Mouse (Mus musculus) heart, embryonic 11.5 days (tissue): Measurements from ENCODE around the gene Abca7. TPM values are rescaled to one million over a fixed set of nuclear protein-coding genes. Genes with fewer than 3 reads are reported as not detected.
A peak's percentile ranks its signal among the peaks of the same experiment; 100 is the strongest.
"Not testable (repeated sequence)": the region's sequence is repeated elsewhere in the genome, so short reads cannot be mapped to it uniquely, and the experiment has no call there.

Experiments used
- ATAC-seq: fragments of 200-750 bp; cut with Nextera tagmentation; replicated peaks from 2 replicates; pipeline ENCODE4 v1.8.0; 2017; ENCODE audit warnings: moderate library complexity; ENCODE audit not compliant: insufficient number of reproducible peaks, low FRiP score, low TSS enrichment
- H3K27ac ChIP-seq: fragments of 300-500 bp; sonication (generic); 2 replicates; pipeline ENCODE4 v1.5.1; 2014; ENCODE audit warnings: mild to moderate bottlenecking, low read depth, low read length
- H3K27me3 ChIP-seq: fragments of 300-500 bp; sonication (generic); 2 replicates; pipeline ENCODE4 v1.6.1; 2014; ENCODE audit warnings: mild to moderate bottlenecking, low read length, mixed read lengths; ENCODE audit not compliant: control insufficient read depth, insufficient read depth
- H3K36me3 ChIP-seq: fragments of 300-500 bp; sonication (generic); 2 replicates; pipeline ENCODE4 v1.6.1; 2014; ENCODE audit warnings: mild to moderate bottlenecking, low read length, moderate library complexity, mixed read lengths; ENCODE audit not compliant: control insufficient read depth, insufficient read depth
- H3K4me1 ChIP-seq: fragments of 300-500 bp; sonication (generic); 2 replicates; pipeline ENCODE4 v1.6.1; 2014; ENCODE audit warnings: low read length; ENCODE audit not compliant: control insufficient read depth, insufficient read depth
- H3K4me2 ChIP-seq: fragments of 300-500 bp; sonication (generic); 2 replicates; pipeline ENCODE4 v1.6.1; 2014; ENCODE audit warnings: mild to moderate bottlenecking, moderate library complexity
- H3K4me3 ChIP-seq: fragments of 300-500 bp; sonication (generic); 2 replicates; pipeline ENCODE4 v1.5.1; 2014; ENCODE audit warnings: low read depth, low read length
- H3K9ac ChIP-seq: fragments of 300-500 bp; sonication (generic); 2 replicates; pipeline ENCODE4 v1.6.1; 2014; ENCODE audit warnings: mild to moderate bottlenecking, low read depth, low read length, moderate library complexity
- H3K9me3 ChIP-seq: fragments of 300-500 bp; sonication (generic); replicated peaks from 2 replicates; pipeline ENCODE4 v1.6.1; 2016; ENCODE audit warnings: low read length; ENCODE audit not compliant: control insufficient read depth
- WGBS: fragments of 180-500 bp; shearing (Covaris S2); extraction: QIAGEN DNeasy Blood & Tissue Kit; methylation state at CpG from one replicate; pipeline ENCODE4 v1.1.7; 2014; ENCODE audit not compliant: insufficient replicate concordance; 5-methylcytosine and 5-hydroxymethylcytosine counted together
- polyA plus RNA-seq: library from polyadenylated mRNA; unstranded; fragments of >200 nt; fragmentation: Nextera tagmentation; extraction: Ambion mirVana; gene quantifications from 2 replicates; pipeline ENCODE4 v1.2.1, GENCODE M21; 2014

The Abca7 gene
- polyA plus RNA-seq, 1 experiment from 2014 or later: 2.1 TPM

- peaks cover 32% of the 10 kb centered on the region for H3K4me1 ChIP-seq
- H3K9ac ChIP-seq: no peak overlapping the region
- peaks cover 20% of the 10 kb centered on the region for H3K36me3 ChIP-seq
- 9% methylated on average over 5 of the region's 5 CpGs for WGBS
- peak overlapping the region; percentile 7 for H3K4me2 ChIP-seq
- H3K4me3 ChIP-seq: no peak overlapping the region
- H3K27me3 ChIP-seq: no peaks in the 10 kb centered on the region
- no peaks in the 10 kb centered on the region for H3K9me3 ChIP-seq
- ATAC-seq: peak; percentile 67
- peak overlapping the region; percentile 51 for H3K27ac ChIP-seq
Observed at GRCm38 (mm10) chr10:80032799-80033480, 36.6 kb downstream of the Abca7 start.

GRCm38 (mm10) chr10:80033511-80034391 lies 37.5 kb downstream of the Abca7 start:
- no peak overlapping the region for H3K4me3 ChIP-seq
- peaks cover 22% of the 10 kb centered on the region for H3K36me3 ChIP-seq
- H3K27ac ChIP-seq: peak overlapping the region; percentile 51
- H3K27me3 ChIP-seq: no peaks in the 10 kb centered on the region
- H3K9ac ChIP-seq: peak overlapping the region; percentile 39; the same call in 1 of the 2 replicates
- peak overlapping the region; percentile 7 for H3K4me2 ChIP-seq
- 24% methylated on average over 9 of the region's 9 CpGs for WGBS
- H3K4me1 ChIP-seq: peaks cover 41% of the 10 kb centered on the region
- ATAC-seq: no peak
- no peaks in the 10 kb centered on the region for H3K9me3 ChIP-seq

- Histone ChIP-seq H3K9me3 (no peaks in the 10 kb centered on the region), H3K9ac (peak overlapping the region; percentile 39; the same call in 1 of the 2 replicates), H3K4me2 (no peak overlapping the region), H3K4me1 (peaks cover 44% of the 10 kb centered on the region), H3K4me3 (no peak overlapping the region), H3K36me3 (peaks cover 22% of the 10 kb centered on the region), H3K27ac (peak overlapping the region; percentile 22), H3K27me3 (no peaks in the 10 kb centered on the region)
- ATAC-seq: no peak
- WGBS: 77% methylated on average over 8 of the region's 8 CpGs
Observed at GRCm38 (mm10) chr10:80035148-80035547, 38.9 kb downstream of the Abca7 start.

GRCm38 (mm10) chr10:80035686-80036085 lies 39.4 kb downstream of the Abca7 start:
- 88% methylated on average over 5 of the region's 5 CpGs for WGBS
- ATAC-seq: no peak
- Histone ChIP-seq H3K36me3 (peaks cover 22% of the 10 kb centered on the region), H3K4me3 (no peak overlapping the region), H3K9me3 (no peaks in the 10 kb centered on the region), H3K4me2 (no peak overlapping the region), H3K27ac (peak overlapping the region; percentile 22; the same call in 1 of the 2 replicates), H3K9ac (peak overlapping the region; percentile 39; the same call in 1 of the 2 replicates), H3K27me3 (no peaks in the 10 kb centered on the region), H3K4me1 (peaks cover 44% of the 10 kb centered on the region)

- H3K27me3 ChIP-seq: no peaks in the 10 kb centered on the region
- H3K4me2 ChIP-seq: no peak overlapping the region
- 88% methylated on average over 13 of the region's 13 CpGs for WGBS
- H3K36me3 ChIP-seq: peaks cover 22% of the 10 kb centered on the region
- no peak overlapping the region for H3K9ac ChIP-seq
- peaks cover 44% of the 10 kb centered on the region for H3K4me1 ChIP-seq
- H3K4me3 ChIP-seq: no peak overlapping the region
- H3K27ac ChIP-seq: no peak overlapping the region
- no peak for ATAC-seq
- H3K9me3 ChIP-seq: no peaks in the 10 kb centered on the region
Observed at GRCm38 (mm10) chr10:80036832-80037231, 40.5 kb downstream of the Abca7 start.

GRCm38 (mm10) chr10:80039559-80039979 lies 43.3 kb downstream of the Abca7 start, which contains the start of gene Polr2e:
TSS of gene Polr2e (minus strand) at chr10:80039795.
- no peaks in the 10 kb centered on the region for H3K27me3 ChIP-seq
- H3K4me3 ChIP-seq: peak within 1 kb of the TSS; percentile 90
- H3K9me3 ChIP-seq: no peaks in the 10 kb centered on the region
- H3K27ac ChIP-seq: peak within 1 kb of the TSS; percentile 50
- H3K4me1 ChIP-seq: peaks cover 20% of the 10 kb centered on the region
- under 1% methylated on average over 40 of the region's 40 CpGs for WGBS
- H3K4me2 ChIP-seq: peak within 1 kb of the TSS; percentile 89
- peak within 1 kb of the TSS; percentile 91 for H3K9ac ChIP-seq
- peaks cover 22% of the 10 kb centered on the region for H3K36me3 ChIP-seq
- ATAC-seq: peak; percentile 94

GRCm38 (mm10) chr10:80041409-80042060 lies 45.2 kb downstream of the Abca7 start:
- H3K4me3 ChIP-seq: not testable (repeated sequence)
- WGBS: 79% methylated on average over 8 of the region's 8 CpGs

GRCm38 (mm10) chr10:80044087-80044486 lies 47.8 kb downstream of the Abca7 start:
- H3K4me3 ChIP-seq: no peak overlapping the region
- H3K27me3 ChIP-seq: no peaks in the 10 kb centered on the region
- H3K36me3 ChIP-seq: no peaks in the 10 kb centered on the region
- ATAC-seq: no peak
- no peaks in the 10 kb centered on the region; the same call in 1 of the 2 replicates for H3K9me3 ChIP-seq
- H3K9ac ChIP-seq: no peak overlapping the region
- no peak overlapping the region for H3K27ac ChIP-seq
- peaks cover 16% of the 10 kb centered on the region for H3K4me1 ChIP-seq
- WGBS: 50% methylated on average over 4 of the region's 4 CpGs
- no peak overlapping the region for H3K4me2 ChIP-seq

More at GRCm38 (mm10) chr10:80041409-80042060, 45.2 kb downstream of the Abca7 start:
- peaks cover 14% of the 10 kb centered on the region for H3K4me1 ChIP-seq
- peaks cover 11% of the 10 kb centered on the region for H3K36me3 ChIP-seq
- H3K4me2 ChIP-seq, H3K9me3 ChIP-seq, H3K9ac ChIP-seq, H3K27ac ChIP-seq, ATAC-seq, H3K27me3 ChIP-seq: not testable (repeated sequence)
